Mouse (Mus musculus) R1 (cell line): ENCODE measurements around the gene Fabp1.

ENCODE experiments used
- DNase-seq: peaks from one replicate; pipeline ENCODE4 v3.0.0-alpha.2; 2018; ENCODE audit warnings: low read depth, low spot score

Gene Fabp1

GRCm38 (mm10) chr6:71199612-71200011, at the start of gene Fabp1:
Gene Fabp1, plus strand, starts transcription at chr6:71199827.
- no peak for DNase-seq

- DNase-seq: peak; percentile 39
Measured at GRCm38 (mm10) chr6:71151098-71151497, 48.5 kb upstream of the Fabp1 start.

- DNase-seq: peak; percentile 41
Measured at GRCm38 (mm10) chr6:71153486-71153885, 46.1 kb upstream of the Fabp1 start.

- no peak for DNase-seq
Measured at GRCm38 (mm10) chr6:71154861-71155260, 44.8 kb upstream of the Fabp1 start.

- DNase-seq: peak; percentile 81
Measured at GRCm38 (mm10) chr6:71156674-71157326, 42.8 kb upstream of the Fabp1 start.

GRCm38 (mm10) chr6:71161290-71161689, 38.3 kb upstream of the Fabp1 start:
- no peak for DNase-seq

GRCm38 (mm10) chr6:71162269-71162668, 37.4 kb upstream of the Fabp1 start:
- peak; percentile 24 for DNase-seq

- DNase-seq: peak; percentile 77
Measured at GRCm38 (mm10) chr6:71164394-71164793, 35.2 kb upstream of the Fabp1 start.

GRCm38 (mm10) chr6:71166551-71167169, 33.0 kb upstream of the Fabp1 start:
- peak; percentile 71 for DNase-seq

- no peak for DNase-seq
Measured at GRCm38 (mm10) chr6:71172812-71173580, 26.6 kb upstream of the Fabp1 start.

- no peak for DNase-seq
Measured at GRCm38 (mm10) chr6:71180596-71180995, 19.0 kb upstream of the Fabp1 start.

GRCm38 (mm10) chr6:71184941-71185604, 14.6 kb upstream of the Fabp1 start:
- no peak for DNase-seq

GRCm38 (mm10) chr6:71189578-71189977, 10.0 kb upstream of the Fabp1 start:
- no peak for DNase-seq

- DNase-seq: no peak
Measured at GRCm38 (mm10) chr6:71190501-71190900, 9.1 kb upstream of the Fabp1 start.

GRCm38 (mm10) chr6:71193151-71193740, 6.4 kb upstream of the Fabp1 start:
- no peak for DNase-seq

GRCm38 (mm10) chr6:71196107-71196506, 3.5 kb upstream of the Fabp1 start:
- no peak for DNase-seq

- peak; percentile 46 for DNase-seq
Measured at GRCm38 (mm10) chr6:71197636-71198535, 1.7 kb upstream of the Fabp1 start.

GRCm38 (mm10) chr6:71201925-71202324, 2.3 kb downstream of the Fabp1 start:
- no peak for DNase-seq

- no peak for DNase-seq
Measured at GRCm38 (mm10) chr6:71203674-71204073, 4.0 kb downstream of the Fabp1 start.

- no peak for DNase-seq
Measured at GRCm38 (mm10) chr6:71204166-71204565, 4.5 kb downstream of the Fabp1 start.

GRCm38 (mm10) chr6:71208691-71209090, 9.1 kb downstream of the Fabp1 start:
- no peak for DNase-seq
